Mouse (Mus musculus) left cerebral cortex, postnatal 4 days (tissue): ENCODE data around the gene Vps53. TPM values are rescaled to one million over a fixed set of nuclear protein-coding genes. Genes with fewer than 3 reads are reported as not detected.

Experiments
- DNase-seq: peaks from one replicate; pipeline ENCODE4 v3.0.0-alpha.2; 2022
- intact Hi-C: fragments of 180-260 bp; cut with DNase I; formaldehyde crosslinking; loops from one replicate; pipeline ENCODE4 v1.15.1; 2025
- total RNA-seq, 2 experiments: library from RNA; stranded (reverse); gene quantifications; 2 replicates each; pipeline ENCODE4 v1.2.3; 2021

Gene Vps53
- total RNA-seq, 2 experiments from 2014 or later: 75.1 to 86.2 TPM

GRCm38 (mm10) chr11:76065521-76066095 lies 113.8 kb downstream of the Vps53 start:
- intact Hi-C loops: no loop called here
- peak; percentile 24 for DNase-seq

- no peak for DNase-seq
- intact Hi-C loops: no loop called here
Observed at GRCm38 (mm10) chr11:76064411-76064810, 115.0 kb downstream of the Vps53 start.

- intact Hi-C loops: no loop called here
- DNase-seq: no peak
Observed at GRCm38 (mm10) chr11:76060906-76061305, 118.5 kb downstream of the Vps53 start.

- intact Hi-C loops: no loop called here
- DNase-seq: no peak
Observed at GRCm38 (mm10) chr11:76059971-76060370, 119.5 kb downstream of the Vps53 start.

- no peak for DNase-seq
Observed at GRCm38 (mm10) chr11:76056487-76056886, 123.0 kb downstream of the Vps53 start.

GRCm38 (mm10) chr11:76052496-76052895 lies 127.0 kb downstream of the Vps53 start:
- intact Hi-C loops: no loop called here
- DNase-seq: no peak

More at GRCm38 (mm10) chr11:76056487-76056886, 123.0 kb downstream of the Vps53 start:
- intact Hi-C loops: no loop called here

- intact Hi-C loops: no loop called here
Observed at GRCm38 (mm10) chr11:76050967-76051512, 128.4 kb downstream of the Vps53 start.

GRCm38 (mm10) chr11:76050509-76050908 lies 128.9 kb downstream of the Vps53 start:
- DNase-seq: no peak
- intact Hi-C loops: no loop called here

More at GRCm38 (mm10) chr11:76050967-76051512, 128.4 kb downstream of the Vps53 start:
- DNase-seq: no peak

- no peak for DNase-seq
- intact Hi-C loops: no loop called here
Observed at GRCm38 (mm10) chr11:76045367-76045766, 134.1 kb downstream of the Vps53 start.

GRCm38 (mm10) chr11:76044468-76044867 lies 135.0 kb downstream of the Vps53 start:
- DNase-seq: peak; percentile 73
- intact Hi-C loops: no loop called here

GRCm38 (mm10) chr11:76042882-76043281 lies 136.6 kb downstream of the Vps53 start:
- DNase-seq: no peak
- intact Hi-C loops: no loop called here

GRCm38 (mm10) chr11:76042041-76042638 lies 137.3 kb downstream of the Vps53 start:
- no peak for DNase-seq
- intact Hi-C loops: no loop called here

GRCm38 (mm10) chr11:76040761-76041376 lies 138.6 kb downstream of the Vps53 start:
- intact Hi-C loops: no loop called here
- no peak for DNase-seq

- intact Hi-C loops: no loop called here
Observed at GRCm38 (mm10) chr11:76040106-76040505, 139.3 kb downstream of the Vps53 start.

GRCm38 (mm10) chr11:76039271-76040053 lies 140.0 kb downstream of the Vps53 start:
- intact Hi-C loops: no loop called here
- no peak for DNase-seq

More at GRCm38 (mm10) chr11:76040106-76040505, 139.3 kb downstream of the Vps53 start:
- no peak for DNase-seq

GRCm38 (mm10) chr11:76037581-76038294 lies 141.7 kb downstream of the Vps53 start:
- no peak for DNase-seq
- intact Hi-C loops: no loop called here

GRCm38 (mm10) chr11:76035182-76035581 lies 144.3 kb downstream of the Vps53 start:
- intact Hi-C loops: no loop called here
- DNase-seq: peak; percentile 47

- intact Hi-C loops: no loop called here
- DNase-seq: no peak
Observed at GRCm38 (mm10) chr11:76033836-76034235, 145.6 kb downstream of the Vps53 start.

- intact Hi-C loops: no loop called here
- no peak for DNase-seq
Observed at GRCm38 (mm10) chr11:76033359-76033758, 146.1 kb downstream of the Vps53 start.

GRCm38 (mm10) chr11:76028072-76028465 lies 151.4 kb downstream of the Vps53 start:
- intact Hi-C loops: no loop called here
- no peak for DNase-seq
